Mouse (Mus musculus) hindbrain, embryonic 15.5 days (tissue): Measurements from ENCODE around the gene Polr1d. TPM values are rescaled to one million over a fixed set of nuclear protein-coding genes. Genes with fewer than 3 reads are reported as not detected.

Experiments
- ATAC-seq: fragments of 200-750 bp; cut with Nextera tagmentation; 2 replicates; pipeline ENCODE4 v1.8.0; 2017; ENCODE audit warnings: low read depth, moderate number of reproducible peaks, moderate TSS enrichment; ENCODE audit not compliant: low FRiP score
- H3K27ac ChIP-seq: fragments of 300-500 bp; sonication (generic); replicated peaks from 2 replicates; pipeline ENCODE4 v1.5.1; 2015; ENCODE audit warnings: mild to moderate bottlenecking, inconsistent platforms
- H3K27me3 ChIP-seq: fragments of 300-500 bp; sonication (generic); 2 replicates; pipeline ENCODE4 v1.6.1; 2015; ENCODE audit warnings: control low read depth, inconsistent platforms
- H3K36me3 ChIP-seq: fragments of 300-500 bp; sonication (generic); 2 replicates; pipeline ENCODE4 v1.6.1; 2015; ENCODE audit warnings: control low read depth, inconsistent platforms
- H3K4me1 ChIP-seq: fragments of 300-500 bp; sonication (generic); replicated peaks from 2 replicates; pipeline ENCODE4 v1.6.1; 2015; ENCODE audit warnings: control low read depth, inconsistent platforms
- H3K4me2 ChIP-seq: fragments of 300-500 bp; sonication (generic); 2 replicates; pipeline ENCODE4 v1.6.1; 2015; ENCODE audit warnings: moderate library complexity, mild to moderate bottlenecking, inconsistent platforms
- H3K4me3 ChIP-seq: fragments of 300-500 bp; sonication (generic); 2 replicates; pipeline ENCODE4 v1.5.1; 2015; ENCODE audit warnings: mild to moderate bottlenecking, inconsistent platforms
- H3K9ac ChIP-seq: fragments of 300-500 bp; sonication (generic); 2 replicates; pipeline ENCODE4 v1.6.1; 2015; ENCODE audit warnings: inconsistent platforms
- H3K9me3 ChIP-seq: fragments of 300-500 bp; sonication (generic); 2 replicates; pipeline ENCODE4 v1.6.1; 2016; ENCODE audit warnings: control low read depth, inconsistent platforms
- WGBS: fragments of 180-500 bp; shearing (Covaris S2); methylation state at CpG from one replicate; pipeline ENCODE4 v1.1.7; 2015; 5-methylcytosine and 5-hydroxymethylcytosine counted together
- polyA plus RNA-seq: library from polyadenylated mRNA; unstranded; fragments of >200 nt; fragmentation: Nextera tagmentation; extraction: Ambion mirVana; gene quantifications from 2 replicates; pipeline ENCODE4 v1.2.1, GENCODE M21; 2015

Gene Polr1d
- 97.8 and 104 TPM in 2 replicates for polyA plus RNA-seq

DNA sequence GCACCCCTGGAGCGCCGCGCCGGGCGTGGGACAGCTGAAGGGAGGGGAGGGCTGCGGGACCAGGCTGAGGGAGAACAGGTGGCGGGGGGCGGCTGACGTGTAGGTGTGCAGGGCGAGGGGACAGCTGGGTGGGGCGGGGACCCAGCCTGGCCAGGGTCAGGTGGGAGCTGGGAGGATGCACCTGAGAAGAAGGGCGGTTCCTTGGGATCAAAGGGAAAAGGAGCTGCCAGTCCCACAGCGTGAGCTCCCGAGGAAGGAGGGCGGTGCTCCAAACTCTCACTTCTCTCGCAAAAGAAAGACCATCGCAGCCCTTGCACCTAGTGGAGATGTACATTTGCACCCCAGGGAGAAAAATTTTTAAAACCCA lies at the start of gene Polr1d:
TSS of gene Polr1d (plus strand) at position 252 of the 367 bp plus-strand sequence.
- ATAC-seq, result peak; percentile 74; the same call in 1 of the 2 replicates
- peaks cover 28% of the 10 kb centered on the region for H3K4me1 ChIP-seq
- 0% methylated on average over 17 of the region's 17 CpGs for WGBS

DNA sequence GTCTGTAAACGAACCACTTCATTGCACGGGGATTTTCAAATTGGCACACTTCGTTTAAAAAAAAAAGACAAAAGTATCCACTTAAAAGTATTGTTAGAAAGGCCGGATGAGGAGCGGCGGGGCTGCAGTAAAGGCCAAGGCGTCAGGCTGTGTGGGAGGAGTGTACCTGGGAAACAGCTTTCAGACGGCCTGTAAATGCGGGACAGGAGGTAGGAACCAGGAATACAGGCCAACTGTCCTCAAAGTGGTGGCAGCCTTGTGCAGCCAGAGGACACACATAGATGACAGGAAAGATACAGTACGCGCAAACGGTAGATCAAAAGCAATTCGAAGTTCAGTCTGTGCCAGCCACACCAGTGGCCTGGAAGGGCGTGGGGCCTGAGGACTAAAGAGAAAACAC lies 45.6 kb upstream of the Polr1d start:
- Histone ChIP-seq H3K27ac (no peak overlapping the region), H3K4me2 (no peak overlapping the region), H3K9ac (no peak overlapping the region), H3K9me3 (no peaks in the 10 kb centered on the region), H3K4me1 (no peaks in the 10 kb centered on the region), H3K4me3 (no peak overlapping the region), H3K27me3 (no peaks in the 10 kb centered on the region), H3K36me3 (no peaks in the 10 kb centered on the region)
- WGBS, result 87% methylated on average over 14 of the region's 14 CpGs
- ATAC-seq, result no peak

More for the DNA sequence above, at the start of gene Polr1d:
- Histone ChIP-seq H3K36me3 (no peaks in the 10 kb centered on the region), H3K4me3 (peak within 1 kb of the TSS; percentile 98), H3K9me3 (no peaks in the 10 kb centered on the region), H3K9ac (peak within 1 kb of the TSS; percentile 80), H3K4me2 (peak within 1 kb of the TSS; percentile 98), H3K27me3 (no peaks in the 10 kb centered on the region), H3K27ac (peak within 1 kb of the TSS; percentile 90)

DNA sequence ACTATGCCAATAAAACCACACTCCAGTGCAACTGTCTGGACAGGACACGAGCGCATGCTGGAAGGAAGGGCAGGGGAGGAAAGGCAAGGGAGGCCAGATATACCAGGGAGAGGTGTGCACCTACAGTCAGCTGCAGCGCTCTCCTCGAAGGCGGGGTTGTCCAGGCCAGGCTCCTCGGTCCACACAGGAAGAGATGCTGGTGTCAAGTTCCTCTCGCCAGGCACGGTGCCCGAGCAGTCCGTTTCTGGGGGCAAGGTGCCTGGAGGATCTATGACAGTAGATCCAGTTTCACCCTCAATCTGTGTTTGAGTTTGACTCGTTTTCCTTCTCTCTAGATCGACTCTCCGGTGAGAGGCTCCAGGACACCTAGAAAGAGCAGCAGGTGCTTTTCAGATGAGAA lies 43.7 kb upstream of the Polr1d start:
- no peak overlapping the region for H3K4me2 ChIP-seq
- no peaks in the 10 kb centered on the region for H3K9me3 ChIP-seq
- no peaks in the 10 kb centered on the region for H3K36me3 ChIP-seq
- no peak overlapping the region for H3K9ac ChIP-seq
- no peaks in the 10 kb centered on the region for H3K27me3 ChIP-seq
- H3K27ac ChIP-seq, result no peak overlapping the region
- H3K4me3 ChIP-seq, result no peak overlapping the region
- ATAC-seq, result no peak
- 90% methylated on average over 13 of the region's 13 CpGs for WGBS
- no peaks in the 10 kb centered on the region for H3K4me1 ChIP-seq

DNA sequence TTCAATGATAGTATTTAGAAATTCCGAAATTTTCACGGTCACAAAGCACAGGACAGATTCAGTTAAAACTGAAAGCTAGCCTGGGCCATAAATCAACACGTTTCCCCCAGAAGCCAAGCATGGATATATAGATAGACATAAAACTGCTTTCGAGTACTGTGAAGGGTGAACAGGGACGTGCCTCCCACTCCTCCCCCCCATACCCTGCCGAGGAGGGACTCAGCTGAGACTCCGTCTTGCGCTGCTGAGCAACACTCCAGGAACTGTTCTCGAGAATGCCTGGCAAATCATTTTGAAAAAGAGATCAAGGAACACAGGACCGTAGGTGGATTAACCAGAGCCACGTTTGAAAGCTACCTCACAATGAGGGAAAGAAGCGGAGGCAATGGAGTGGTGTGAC lies 42.6 kb upstream of the Polr1d start:
- 62% methylated on average over 12 of the region's 12 CpGs for whole genome bisulfite sequencing
- Histone ChIP-seq H3K4me1 (no peaks in the 10 kb centered on the region), H3K9me3 (no peaks in the 10 kb centered on the region), H3K4me2 (no peak overlapping the region), H3K9ac (no peak overlapping the region), H3K27ac (no peak overlapping the region), H3K4me3 (no peak overlapping the region), H3K36me3 (no peaks in the 10 kb centered on the region), H3K27me3 (no peaks in the 10 kb centered on the region)
- no peak for ATAC-seq

DNA sequence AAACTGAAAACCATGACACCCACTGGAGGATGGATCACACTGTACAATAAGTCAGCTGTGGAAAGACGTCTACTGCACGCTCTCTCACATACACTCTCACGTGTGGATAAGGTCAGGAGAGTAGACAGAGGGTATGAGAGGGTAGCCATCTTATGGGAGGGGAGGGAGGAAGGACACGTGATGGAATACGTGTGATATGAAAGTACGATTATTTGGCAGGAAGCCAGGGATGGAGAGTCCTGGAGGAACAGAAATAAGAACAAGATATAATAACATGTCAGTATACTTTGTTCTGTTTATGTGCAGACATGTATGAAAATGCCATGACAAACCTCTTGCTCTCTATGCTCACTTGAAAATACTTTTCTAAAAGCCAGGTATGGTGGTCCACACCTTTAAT lies 41.5 kb upstream of the Polr1d start:
- no peaks in the 10 kb centered on the region for H3K36me3 ChIP-seq
- H3K9ac ChIP-seq, result no peak overlapping the region
- H3K4me3 ChIP-seq, result no peak overlapping the region
- no peaks in the 10 kb centered on the region for H3K4me1 ChIP-seq
- H3K9me3 ChIP-seq, result no peaks in the 10 kb centered on the region
- H3K27ac ChIP-seq, result no peak overlapping the region
- no peaks in the 10 kb centered on the region for H3K27me3 ChIP-seq
- no peak for ATAC-seq
- no peak overlapping the region for H3K4me2 ChIP-seq
- 74% methylated on average over 6 of the region's 6 CpGs for WGBS

DNA sequence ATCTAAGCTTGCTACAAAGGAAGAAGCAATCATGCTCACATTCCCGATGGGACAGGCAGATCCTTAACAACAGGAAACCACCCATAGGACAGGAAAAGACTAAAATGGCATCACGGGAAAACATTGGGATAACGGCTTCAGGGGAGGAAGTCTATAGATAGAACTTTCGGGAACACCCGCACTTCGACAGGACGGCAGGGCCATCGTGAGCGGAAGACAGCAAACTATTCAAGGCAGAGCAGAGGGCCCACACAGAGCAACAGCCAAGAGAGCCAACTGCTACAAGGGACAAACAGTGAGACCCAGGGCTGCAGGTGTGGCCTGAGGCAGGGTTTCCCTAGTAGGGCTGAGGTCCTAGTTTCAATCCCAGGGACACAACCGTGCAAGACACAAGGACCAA lies 40.8 kb upstream of the Polr1d start:
- no peak overlapping the region for H3K4me2 ChIP-seq
- WGBS, result 84% methylated on average over 10 of the region's 10 CpGs
- H3K9ac ChIP-seq, result no peak overlapping the region
- H3K4me1 ChIP-seq, result no peaks in the 10 kb centered on the region
- H3K36me3 ChIP-seq, result no peaks in the 10 kb centered on the region
- ATAC-seq, result no peak
- no peaks in the 10 kb centered on the region for H3K9me3 ChIP-seq
- no peaks in the 10 kb centered on the region for H3K27me3 ChIP-seq
- H3K4me3 ChIP-seq, result no peak overlapping the region
- no peak overlapping the region for H3K27ac ChIP-seq

DNA sequence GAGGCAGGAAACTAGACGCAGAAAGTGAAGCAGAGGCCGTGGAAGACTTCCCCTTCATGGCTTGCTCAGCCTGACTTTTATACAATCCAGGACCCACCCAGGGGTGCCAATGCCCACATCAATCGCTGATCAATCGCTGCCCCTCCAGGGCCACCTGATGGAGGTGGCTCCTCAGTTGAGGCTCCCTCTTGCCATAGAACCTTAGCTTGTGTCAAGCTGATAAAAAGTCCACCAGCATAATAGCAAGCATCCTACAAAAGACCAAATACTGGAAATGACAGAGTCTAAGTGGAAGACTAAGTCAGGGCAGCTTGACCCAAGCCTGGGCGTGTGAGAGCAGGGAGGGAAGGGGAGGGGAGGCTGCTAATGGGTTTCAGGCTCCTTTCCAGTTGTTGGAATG lies 40.2 kb upstream of the Polr1d start:
- Histone ChIP-seq H3K4me1 (no peaks in the 10 kb centered on the region), H3K4me3 (no peak overlapping the region), H3K9me3 (no peaks in the 10 kb centered on the region), H3K4me2 (no peak overlapping the region), H3K9ac (no peak overlapping the region), H3K27me3 (no peaks in the 10 kb centered on the region), H3K36me3 (no peaks in the 10 kb centered on the region), H3K27ac (no peak overlapping the region)
- WGBS, result 84% methylated on average over 5 of the region's 5 CpGs
- no peak for ATAC-seq

DNA sequence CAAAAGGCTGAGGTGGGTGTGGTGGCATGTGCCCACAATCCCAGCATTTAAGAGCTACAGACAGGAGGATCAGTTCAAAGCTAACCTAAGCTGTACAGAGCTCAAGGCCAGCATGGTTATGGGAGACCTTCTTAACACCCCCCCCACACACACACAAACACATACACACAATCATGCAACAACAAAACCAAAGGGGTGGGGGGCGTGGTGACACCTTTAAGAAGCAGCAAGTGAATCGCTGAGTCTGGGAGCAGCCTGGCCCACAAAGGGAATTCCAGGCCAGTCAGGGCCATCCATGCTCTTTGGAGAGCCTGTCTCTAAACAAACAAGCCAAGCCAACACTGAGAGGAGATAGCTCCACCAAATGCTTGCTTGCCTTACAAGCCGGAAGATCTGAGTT lies 39.2 kb upstream of the Polr1d start:
- Histone ChIP-seq H3K36me3 (no peaks in the 10 kb centered on the region), H3K4me1 (peaks cover 5% of the 10 kb centered on the region), H3K9ac (no peak overlapping the region), H3K4me3 (no peak overlapping the region), H3K9me3 (no peaks in the 10 kb centered on the region), H3K27ac (no peak overlapping the region), H3K27me3 (no peaks in the 10 kb centered on the region), H3K4me2 (no peak overlapping the region)
- WGBS, result 69% methylated on average over 3 of the region's 3 CpGs
- ATAC-seq, result no peak

DNA sequence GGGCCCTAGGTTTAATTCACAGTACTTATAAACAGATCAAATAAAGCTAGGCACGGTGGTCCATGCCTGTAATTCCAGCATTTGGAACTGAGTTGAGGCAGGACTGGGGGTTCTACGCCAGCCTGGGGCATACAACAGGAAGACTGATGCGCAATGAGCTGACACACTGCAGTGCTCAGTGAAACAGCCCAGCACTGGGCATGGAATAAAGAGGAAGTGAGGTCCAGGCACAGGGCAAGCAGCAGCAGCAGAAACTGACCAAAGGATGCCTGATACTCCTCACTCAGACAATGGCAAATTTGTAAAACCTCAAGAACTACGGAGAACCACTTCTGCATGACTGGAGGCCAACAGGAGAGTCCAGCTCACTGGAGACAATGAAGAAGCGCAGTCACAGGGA lies 37.5 kb upstream of the Polr1d start:
- no peaks in the 10 kb centered on the region for H3K27me3 ChIP-seq
- no peaks in the 10 kb centered on the region for H3K9me3 ChIP-seq
- H3K36me3 ChIP-seq, result no peaks in the 10 kb centered on the region
- H3K4me3 ChIP-seq, result no peak overlapping the region
- H3K4me2 ChIP-seq, result no peak overlapping the region
- H3K9ac ChIP-seq, result no peak overlapping the region
- H3K27ac ChIP-seq, result no peak overlapping the region
- peaks cover 18% of the 10 kb centered on the region for H3K4me1 ChIP-seq
- WGBS, result 71% methylated on average over 5 of the region's 5 CpGs
- ATAC-seq, result no peak

DNA sequence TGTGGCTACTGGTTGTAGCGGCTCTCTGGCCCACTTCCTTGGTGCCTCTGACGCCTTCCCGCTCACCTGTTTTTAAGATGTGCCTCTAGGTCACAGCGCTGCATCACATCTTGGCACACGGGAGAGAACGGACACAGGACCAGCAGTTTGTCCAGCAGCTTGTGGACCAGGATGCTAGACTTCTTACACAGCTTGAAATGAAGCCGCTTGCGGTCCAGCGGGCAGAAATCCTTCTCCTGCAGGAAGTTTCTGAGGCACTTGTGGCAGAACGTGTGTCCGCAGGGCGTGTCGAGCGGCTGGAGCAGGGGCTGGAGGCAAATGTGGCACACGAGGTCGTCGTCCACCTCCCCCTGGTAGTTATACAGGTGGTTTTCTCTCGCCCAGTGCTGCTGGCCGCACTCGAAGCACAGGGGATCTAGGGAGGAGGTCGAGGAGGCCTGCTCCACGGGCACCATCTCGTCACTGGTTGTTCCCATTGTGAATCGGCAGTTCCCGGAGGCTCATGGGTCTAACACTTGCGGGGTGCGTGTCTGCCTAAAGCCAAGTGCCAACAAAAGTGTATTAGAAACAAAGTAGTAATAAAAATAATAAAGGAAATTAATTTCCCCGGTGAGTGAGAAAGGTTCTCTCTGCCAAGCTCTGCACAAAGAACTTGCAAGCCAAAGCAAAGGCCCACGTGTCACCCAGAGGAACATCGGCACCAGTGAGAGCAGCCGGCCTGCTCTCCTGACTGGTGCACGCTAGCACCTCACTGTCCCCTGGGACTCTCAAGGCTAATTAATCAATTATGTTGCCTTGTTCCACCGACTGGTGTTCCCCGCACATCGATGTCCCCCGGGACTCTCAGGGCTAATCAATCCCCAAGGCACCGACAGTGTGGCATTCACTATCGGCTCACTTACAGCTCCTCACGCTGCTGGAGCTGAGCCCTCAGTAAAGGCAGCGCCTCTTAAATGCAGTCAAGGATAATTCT lies 34.6 kb upstream of the Polr1d start:
- no peaks in the 10 kb centered on the region for H3K27me3 ChIP-seq
- no peaks in the 10 kb centered on the region for H3K9me3 ChIP-seq
- H3K27ac ChIP-seq, result no peak overlapping the region
- no peaks in the 10 kb centered on the region for H3K36me3 ChIP-seq
- H3K4me3 ChIP-seq, result no peak overlapping the region
- no peak overlapping the region for H3K4me2 ChIP-seq
- 61% methylated on average over 40 of the region's 40 CpGs for WGBS
- peak; percentile 50 for ATAC-seq
- no peak overlapping the region for H3K9ac ChIP-seq
- peaks cover 21% of the 10 kb centered on the region for H3K4me1 ChIP-seq

DNA sequence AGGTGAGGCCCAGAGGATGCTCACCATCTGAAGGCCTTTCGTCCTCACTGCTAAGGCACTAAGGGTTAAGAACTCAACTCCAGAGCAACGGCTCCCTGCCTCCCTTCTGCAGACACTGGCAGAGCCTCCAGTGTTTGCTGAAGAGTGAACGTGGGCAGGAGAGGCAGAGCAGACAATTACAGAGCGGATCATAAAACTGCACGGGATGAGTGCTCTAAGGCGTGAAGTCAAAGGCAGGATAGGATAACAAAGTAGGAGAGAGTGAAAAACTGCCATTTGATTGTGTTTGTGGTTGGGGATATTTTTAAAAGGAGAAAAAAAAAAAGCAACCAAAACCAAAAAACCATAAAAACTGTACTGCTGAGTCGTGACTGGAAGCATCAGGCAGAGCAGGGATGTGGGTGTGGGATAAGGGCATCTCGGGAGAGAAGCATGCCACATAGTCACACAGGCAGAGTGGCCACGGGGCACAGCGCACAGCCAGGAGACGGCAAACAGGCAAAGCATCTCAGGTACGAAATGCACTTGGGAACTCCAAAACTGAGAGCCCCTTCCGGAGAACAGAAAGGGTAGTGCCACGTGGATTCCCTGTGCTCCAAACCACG lies 33.5 kb upstream of the Polr1d start:
- WGBS, result 56% methylated on average over 15 of the region's 15 CpGs
- Histone ChIP-seq H3K36me3 (no peaks in the 10 kb centered on the region), H3K9me3 (no peaks in the 10 kb centered on the region), H3K4me2 (no peak overlapping the region), H3K9ac (no peak overlapping the region), H3K27ac (no peak overlapping the region), H3K4me3 (no peak overlapping the region), H3K27me3 (no peaks in the 10 kb centered on the region), H3K4me1 (peaks cover 21% of the 10 kb centered on the region)
- no peak for ATAC-seq

DNA sequence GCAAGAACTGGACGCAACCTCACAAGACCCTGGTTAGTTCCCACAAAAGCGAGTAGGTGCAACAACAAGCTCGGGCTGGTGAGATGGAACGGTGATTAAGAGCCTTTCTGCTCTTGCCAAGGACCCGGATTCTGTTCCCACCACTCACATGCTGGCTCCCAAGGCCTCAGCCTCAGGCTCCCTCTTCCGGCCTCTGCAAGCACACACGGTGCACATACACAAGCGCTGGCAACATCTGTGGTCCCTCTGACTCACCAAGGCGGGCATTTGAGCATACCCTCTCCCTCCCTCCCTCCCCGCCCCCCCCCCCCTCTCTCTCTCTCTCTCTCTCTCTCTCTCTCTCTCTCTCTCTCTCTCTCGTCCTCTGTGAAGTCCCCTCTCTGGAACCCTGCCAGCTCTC lies 31.5 kb upstream of the Polr1d start:
- no peak for ATAC-seq
- no peaks in the 10 kb centered on the region for H3K9me3 ChIP-seq
- H3K9ac ChIP-seq, result no peak overlapping the region
- no peak overlapping the region for H3K4me3 ChIP-seq
- 63% methylated on average over 10 of the region's 11 CpGs for WGBS
- no peaks in the 10 kb centered on the region for H3K27me3 ChIP-seq
- H3K4me1 ChIP-seq, result peaks cover 21% of the 10 kb centered on the region
- no peak overlapping the region for H3K4me2 ChIP-seq
- no peak overlapping the region for H3K27ac ChIP-seq
- H3K36me3 ChIP-seq, result no peaks in the 10 kb centered on the region
